Mouse (Mus musculus) 3134 (cell line): ENCODE measurements around the gene Rangrf.
"Not testable (repeated sequence)": the region's sequence is repeated elsewhere in the genome, so short reads cannot be mapped to it uniquely, and the experiment has no call there.

ENCODE experiments used
- DNase-seq: peaks from one replicate; pipeline ENCODE4 v3.0.0-alpha.2; 2011; ENCODE audit warnings: low spot score; ENCODE audit not compliant: insufficient read length; ENCODE audit errors: extremely low read depth

The Rangrf gene

GRCm38 (mm10) chr11:68947542-68947993 is 27.4 kb downstream of the Rangrf start:
- no peak for DNase-seq

GRCm38 (mm10) chr11:68946806-68947440 is 28.1 kb downstream of the Rangrf start:
- peak; percentile 60 for DNase-seq

GRCm38 (mm10) chr11:68946001-68946400 is 29.0 kb downstream of the Rangrf start:
- DNase-seq, result peak; percentile 17

GRCm38 (mm10) chr11:68945245-68945644 is 29.7 kb downstream of the Rangrf start:
- no peak for DNase-seq

- DNase-seq, result no peak
These were observed 32.3 kb downstream of the Rangrf start for GRCm38 (mm10) chr11:68942731-68943130.

- DNase-seq, result no peak
These were observed 34.5 kb downstream of the Rangrf start for GRCm38 (mm10) chr11:68940516-68940915.

- DNase-seq, result peak; percentile 79
These were observed 35.3 kb downstream of the Rangrf start for GRCm38 (mm10) chr11:68939451-68940304.

- DNase-seq, result not testable (repeated sequence)
These were observed 38.0 kb downstream of the Rangrf start for GRCm38 (mm10) chr11:68936951-68937350.

- DNase-seq, result no peak
These were observed 41.0 kb downstream of the Rangrf start for GRCm38 (mm10) chr11:68933885-68934507.

GRCm38 (mm10) chr11:68929947-68930346 is 45.0 kb downstream of the Rangrf start:
- DNase-seq, result no peak

GRCm38 (mm10) chr11:68926981-68927380 is 48.0 kb downstream of the Rangrf start, which contains the start of gene Odf4:
Odf4 (minus strand) TSS chr11:68927081.
- DNase-seq, result no peak

GRCm38 (mm10) chr11:68924749-68925148 is 50.2 kb downstream of the Rangrf start:
- DNase-seq, result no peak

- no peak for DNase-seq
These were observed 51.8 kb downstream of the Rangrf start for GRCm38 (mm10) chr11:68923191-68923590.
